Mouse (Mus musculus) right cerebral cortex, postnatal 36 days (tissue): ENCODE measurements around the gene Wfdc16.
"Not testable (repeated sequence)": the region's sequence is repeated elsewhere in the genome, so short reads cannot be mapped to it uniquely, and the experiment has no call there.

Experiments used
- DNase-seq, 2 experiments: peaks; one replicate each; pipeline ENCODE4 v3.0.0; 2022; ENCODE audit warnings: low spot score in 2 of 2, mixed read lengths in 1 of 2

Gene Wfdc16

GRCm38 (mm10) chr2:164638696-164639095 is at the start of gene Wfdc16:
Wfdc16 (minus strand) TSS chr2:164638796.
- no peak for DNase-seq

GRCm38 (mm10) chr2:164684807-164685206 is 46.2 kb upstream of the Wfdc16 start, which contains the start of gene Wfdc13:
Wfdc13 (plus strand) TSS chr2:164685107.
- DNase-seq, result no peak

DNA sequence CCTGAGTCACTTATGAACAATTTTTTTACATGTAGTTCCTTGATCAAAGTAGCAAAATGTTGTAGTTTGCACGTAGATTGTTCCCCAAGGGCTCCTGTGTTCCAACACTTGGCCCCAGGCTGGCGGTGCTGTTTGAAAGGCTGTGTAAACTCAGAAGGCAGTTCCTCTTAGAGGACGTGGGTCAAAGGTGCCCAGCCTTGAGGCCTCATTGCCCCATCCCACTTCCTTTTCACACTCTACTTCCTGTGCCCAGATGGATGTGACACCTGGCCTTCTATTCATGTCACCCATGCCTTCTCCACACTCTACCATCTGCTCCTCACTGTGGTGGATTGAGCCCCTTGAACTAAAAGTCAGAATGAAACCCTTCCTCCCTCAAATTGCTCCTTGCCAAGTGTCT is 41.3 kb upstream of the Wfdc16 start:
- no peak for DNase-seq

GRCm38 (mm10) chr2:164678848-164679625 is 40.4 kb upstream of the Wfdc16 start:
- DNase-seq, result peak; percentile 38 to 50

DNA sequence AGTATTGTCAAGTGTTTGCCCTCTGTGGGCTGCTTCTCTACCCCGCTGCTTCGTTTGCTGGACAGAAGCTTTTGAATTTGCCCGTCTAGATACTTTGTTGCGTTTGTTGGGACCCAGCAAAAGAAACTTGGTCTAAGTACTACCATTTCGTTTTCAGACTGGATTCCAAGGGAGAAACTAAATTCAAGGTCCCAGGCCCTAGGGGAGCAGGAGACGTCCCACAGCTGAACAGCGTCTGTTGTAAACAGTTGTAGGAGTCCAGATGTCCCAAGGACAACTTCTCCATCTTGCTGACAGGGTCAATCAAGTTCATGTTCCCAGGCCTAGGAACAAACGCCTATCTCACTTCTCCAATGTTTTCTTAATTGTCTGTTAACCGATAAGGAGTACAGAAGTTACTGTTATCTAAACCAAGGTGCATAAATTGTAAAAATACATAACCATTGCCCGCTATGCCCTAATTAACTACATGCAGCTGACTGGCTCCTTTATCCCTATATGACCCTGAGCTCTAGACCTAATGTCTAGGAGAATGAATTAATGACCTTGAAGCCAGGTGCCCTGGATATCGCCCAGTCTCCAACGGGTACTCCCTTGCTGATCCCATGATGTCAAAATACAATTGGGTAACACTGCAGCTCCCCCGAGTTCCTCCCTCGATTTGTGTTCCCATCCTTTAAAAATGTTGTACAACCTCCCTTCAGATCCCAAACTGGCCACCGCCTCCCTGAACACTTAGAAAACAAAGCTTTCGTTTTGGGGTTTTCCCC is 38.5 kb upstream of the Wfdc16 start:
- DNase-seq, result no peak

GRCm38 (mm10) chr2:164676103-164676502 is 37.5 kb upstream of the Wfdc16 start:
- no peak for DNase-seq

DNA sequence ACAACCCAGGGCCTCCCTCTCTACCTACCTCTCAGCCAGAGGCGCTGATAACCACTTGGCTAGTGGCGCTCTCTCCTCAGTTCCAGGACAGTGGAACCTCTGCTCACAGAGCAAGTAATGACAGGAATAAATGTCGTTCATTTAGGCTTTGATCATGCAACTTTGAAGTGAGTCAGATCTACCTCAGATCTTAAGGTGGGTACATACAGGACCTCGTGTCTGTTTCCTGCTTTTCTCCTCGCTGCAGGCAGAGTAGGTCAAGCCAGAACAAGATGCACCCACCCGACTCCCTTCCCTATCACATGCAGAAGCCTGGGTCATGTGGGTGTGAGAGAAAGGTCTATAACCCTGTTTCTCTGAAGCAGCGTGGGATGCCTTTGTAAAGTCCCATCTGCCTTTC is 35.4 kb upstream of the Wfdc16 start, which contains the start of gene Wfdc11:
Wfdc11 (minus strand) TSS at position 101 of the 400 bp plus-strand sequence.
- no peak for DNase-seq

DNA sequence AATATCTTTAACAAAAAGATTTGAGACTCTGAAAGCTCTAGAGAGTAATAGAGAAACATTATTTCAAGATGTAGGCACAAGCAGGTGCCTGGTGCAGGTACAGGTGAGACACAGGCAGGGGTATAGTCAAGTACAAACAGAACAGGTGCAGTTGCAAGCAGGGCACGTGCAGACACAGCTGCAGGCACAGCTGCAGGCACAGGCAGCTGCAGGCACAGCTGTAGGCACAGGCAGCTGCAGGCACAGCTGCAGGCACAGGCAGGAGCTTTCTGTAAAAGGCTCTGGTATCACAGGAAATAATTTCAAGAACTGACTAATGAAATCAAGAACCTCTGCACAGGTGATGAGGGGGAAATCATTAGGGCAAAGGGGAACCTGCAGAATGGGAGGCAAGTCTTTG is 32.3 kb upstream of the Wfdc16 start:
- DNase-seq, result no peak

DNA sequence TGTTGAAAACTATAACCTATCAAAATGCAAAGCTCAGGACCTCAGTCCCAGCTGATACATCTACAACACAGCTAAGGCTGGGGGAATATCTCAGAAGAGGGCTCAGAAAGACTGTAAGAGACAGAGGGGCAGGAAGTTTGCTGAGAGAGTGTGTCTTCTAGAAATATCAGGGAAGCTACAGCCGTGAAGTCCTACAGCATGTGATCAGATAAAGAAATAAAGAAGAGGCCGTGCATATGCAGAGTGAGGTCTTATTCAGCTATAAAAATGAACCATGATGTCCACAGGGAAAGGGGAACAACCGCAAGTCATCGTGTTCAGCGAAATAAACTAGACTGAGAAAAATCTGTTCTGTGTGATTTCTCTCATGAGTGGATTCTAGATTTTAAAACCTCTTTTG is 31.7 kb upstream of the Wfdc16 start:
- no peak for DNase-seq

GRCm38 (mm10) chr2:164664851-164665250 is 26.3 kb upstream of the Wfdc16 start:
- DNase-seq, result no peak

GRCm38 (mm10) chr2:164656483-164656882 is 17.9 kb upstream of the Wfdc16 start, which contains the start of gene Wfdc9:
Wfdc9 (minus strand) TSS chr2:164656583.
- no peak for DNase-seq

DNA sequence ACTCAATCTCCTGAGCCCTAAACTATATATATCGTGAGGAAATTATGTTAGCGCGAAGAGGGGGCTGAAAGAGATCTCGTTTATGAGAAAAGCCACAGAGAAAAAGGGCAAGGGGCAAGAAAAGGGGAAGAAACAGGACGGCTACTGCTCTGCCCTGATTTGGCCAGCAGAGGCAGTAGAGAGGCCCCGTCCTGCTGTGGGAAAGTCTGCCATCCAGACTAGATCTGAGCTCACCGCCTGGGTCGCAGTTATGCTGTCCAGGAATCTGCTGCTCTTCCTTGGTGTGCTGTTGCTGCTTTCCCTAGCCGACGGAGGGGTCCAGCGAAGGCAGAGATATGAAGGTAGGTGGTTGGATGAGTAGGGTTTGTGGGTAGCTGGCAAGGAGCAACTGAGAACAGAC is 17.3 kb upstream of the Wfdc16 start, which contains the start of gene Wfdc10:
Wfdc10 (plus strand) TSS at position 189 of the 400 bp plus-strand sequence.
- no peak for DNase-seq

- no peak for DNase-seq
Measured at GRCm38 (mm10) chr2:164641881-164642673, 3.5 kb upstream of the Wfdc16 start.

DNA sequence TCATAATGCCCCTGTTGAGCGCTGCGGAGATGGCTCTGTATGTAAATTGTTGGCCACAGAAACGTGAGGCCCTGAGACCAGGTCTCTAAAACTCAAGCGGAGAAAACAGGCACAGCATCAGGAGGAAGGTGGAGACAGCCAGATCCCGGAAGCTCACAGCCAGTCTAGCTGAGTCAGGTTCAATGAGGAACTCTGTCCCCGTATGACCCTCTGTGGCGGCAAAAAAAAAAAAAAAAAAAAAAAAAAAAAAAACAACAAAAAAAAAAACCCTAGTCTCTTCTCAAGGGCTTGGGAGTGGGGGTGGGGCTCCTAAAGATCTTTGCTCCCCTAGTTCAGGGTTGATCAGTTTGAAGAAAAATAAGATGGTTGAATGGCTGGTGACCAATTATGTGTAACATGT is 2.5 kb upstream of the Wfdc16 start:
- no peak for DNase-seq

- no peak for DNase-seq
Measured at GRCm38 (mm10) chr2:164635266-164635665, 3.3 kb downstream of the Wfdc16 start.

- DNase-seq, result no peak
Measured at GRCm38 (mm10) chr2:164621775-164622174, 16.8 kb downstream of the Wfdc16 start.

DNA sequence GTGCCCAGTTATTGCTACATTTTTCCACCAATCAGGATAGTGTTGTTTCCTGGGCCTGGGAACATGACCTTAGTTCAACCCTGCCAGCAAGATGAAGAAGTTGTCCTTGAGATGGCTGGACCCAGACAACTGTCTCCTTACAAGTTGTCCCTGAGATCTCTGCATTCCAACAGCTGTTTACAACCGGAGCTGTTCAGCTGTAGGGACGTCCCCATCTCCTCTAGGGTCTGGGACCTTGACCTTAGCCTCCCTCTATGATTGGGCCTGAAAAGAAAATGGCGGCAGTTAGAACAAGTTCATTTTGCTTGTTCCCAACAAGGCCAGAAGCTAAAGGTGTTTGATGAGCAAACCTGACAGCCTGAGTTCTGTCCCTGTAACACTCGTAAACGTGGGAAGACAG is 19.5 kb downstream of the Wfdc16 start:
- no peak for DNase-seq

DNA sequence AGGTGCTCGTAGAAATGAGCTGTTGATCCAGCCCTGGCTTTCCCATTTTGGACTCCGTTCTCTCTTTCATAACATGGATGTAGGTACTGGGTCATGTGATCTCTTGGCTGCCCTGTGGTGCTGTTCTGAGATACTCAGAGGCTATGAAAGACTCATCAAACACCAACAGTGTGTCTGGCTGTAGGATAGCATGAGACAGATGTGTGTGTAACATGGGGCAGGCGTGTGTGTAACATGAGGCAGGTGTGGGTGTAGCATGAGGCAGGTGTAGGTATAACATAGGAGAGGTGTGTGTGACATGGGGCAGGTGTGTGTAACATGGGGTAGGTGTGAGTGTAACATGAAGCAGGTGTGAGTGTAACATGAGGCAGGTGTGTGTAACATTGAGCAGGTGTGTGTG is 23.2 kb downstream of the Wfdc16 start:
- no peak for DNase-seq

DNA sequence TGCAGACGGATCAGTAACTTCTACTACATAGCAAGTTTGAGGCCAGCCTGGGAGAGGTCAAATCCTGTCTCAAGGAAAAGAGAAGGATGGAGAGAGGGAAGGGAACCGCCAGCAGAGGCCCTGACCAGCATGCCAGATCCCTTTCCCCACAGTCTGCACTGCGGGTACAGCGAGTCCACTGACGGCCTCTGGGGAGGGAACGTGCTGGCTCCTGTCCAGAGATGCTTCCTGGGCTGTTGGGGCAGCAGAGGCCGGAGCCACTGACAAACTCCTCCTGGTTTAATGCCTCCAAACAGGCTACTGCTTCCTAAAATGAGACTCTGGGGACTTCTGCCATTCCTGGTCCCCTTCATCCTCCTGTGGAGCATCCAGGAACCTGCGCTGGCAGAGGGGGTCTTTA is 25.1 kb downstream of the Wfdc16 start, which contains the start of the genes Wfdc6b and Wfdc8:
Wfdc6b (plus strand) TSS at position 52 of the 400 bp plus-strand sequence.
Wfdc8 (minus strand) TSS at position 156 of the 400 bp plus-strand sequence.
- not testable (repeated sequence) for DNase-seq

DNA sequence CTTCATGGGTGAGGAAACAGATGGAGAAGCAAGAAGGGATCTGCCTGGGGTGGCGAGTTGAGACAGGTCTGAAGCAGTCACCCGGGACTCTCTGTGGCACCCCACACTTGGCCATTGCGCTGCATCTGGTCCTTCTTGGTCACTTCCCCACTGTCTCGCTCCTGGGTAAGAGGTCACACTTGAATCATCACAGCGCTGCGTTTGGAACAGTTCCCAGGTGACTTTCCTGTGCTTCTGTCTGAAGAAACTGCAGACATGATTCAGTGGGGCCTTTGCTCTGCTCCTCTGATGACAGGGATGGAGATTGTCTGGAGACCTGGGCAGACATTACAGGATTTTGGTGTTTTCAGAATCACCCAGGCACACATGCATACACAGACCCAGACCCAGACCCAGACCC is 29.8 kb downstream of the Wfdc16 start:
- no peak for DNase-seq

DNA sequence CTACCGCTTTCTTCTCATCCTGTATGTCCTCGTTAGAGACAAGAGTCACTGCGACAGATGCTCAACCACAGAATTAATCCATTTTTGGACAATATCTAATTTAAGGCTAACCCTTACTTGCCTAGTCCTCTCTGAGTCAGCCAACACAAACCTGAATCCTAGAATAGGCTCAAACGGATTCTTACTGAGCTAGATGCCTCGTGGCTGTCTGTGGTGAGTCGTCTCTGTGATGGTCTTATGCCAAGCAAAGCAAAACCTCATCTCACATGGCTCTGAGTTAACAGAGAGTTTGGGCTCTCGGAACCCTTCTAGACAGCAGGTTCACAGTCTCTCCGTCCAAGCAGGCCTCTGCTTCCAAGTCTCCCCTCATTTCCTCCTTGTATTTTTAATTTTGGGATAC is 34.2 kb downstream of the Wfdc16 start:
- DNase-seq, result no peak

- DNase-seq, result no peak
Measured at GRCm38 (mm10) chr2:164603482-164603881, 35.1 kb downstream of the Wfdc16 start.
